Mouse (Mus musculus): Measurements from ENCODE around the gene Leap2.

GRCm38 (mm10) chr11:53424826-53425225 is 1.9 kb upstream of the Leap2 start:
- no peak for TF ChIP-seq CTCF (IDR thresholded peaks at IDR 0.05; ENCODE audit: borderline replicate concordance, control insufficient read depth, extremely low read depth, insufficient read depth, low read length, poor library complexity)
- TF ChIP-seq POLR2A (IDR thresholded peaks at IDR 0.05; ENCODE audit: control insufficient read depth, extremely low read depth, insufficient read depth, low read length, poor library complexity): no peak

Measured in thymus, adult 2 months (tissue).